Mouse (Mus musculus) liver, adult (tissue): ENCODE measurements around the gene Ptprm.
A peak's percentile ranks its signal among the peaks of the same experiment; 100 is the strongest.

Experiments
- GATA4 ChIP-seq: IDR thresholded peaks from 2 replicates; pipeline ENCODE4 v1.6.1; 2014; ENCODE audit warnings: mild to moderate bottlenecking, low read length; ENCODE audit not compliant: insufficient replicate concordance

Ptprm gene

GRCm38 (mm10) chr17:66750481-66751206 lies 603.6 kb downstream of the Ptprm start:
- TF ChIP-seq GATA4: no peak

DNA sequence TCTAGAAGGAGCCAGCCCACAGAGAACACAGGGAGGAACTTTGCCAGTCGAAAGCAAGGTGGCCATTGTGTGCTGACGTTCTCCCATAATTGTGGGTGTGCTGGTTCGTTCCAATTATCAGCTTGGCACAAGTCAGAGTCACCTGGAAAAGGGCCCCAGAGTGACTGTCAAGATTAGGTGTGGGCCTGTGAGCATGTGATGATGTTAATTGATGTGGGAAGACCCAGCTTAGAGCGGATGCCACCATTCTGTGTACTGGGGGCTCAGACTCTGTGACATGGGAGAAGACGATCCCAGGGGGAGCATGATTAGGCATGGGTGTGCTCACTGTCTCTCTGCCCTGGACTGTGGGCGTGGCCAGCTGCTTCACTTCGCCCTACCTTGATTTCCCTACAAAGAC lies 604.3 kb downstream of the Ptprm start:
- TF ChIP-seq GATA4: no peak

DNA sequence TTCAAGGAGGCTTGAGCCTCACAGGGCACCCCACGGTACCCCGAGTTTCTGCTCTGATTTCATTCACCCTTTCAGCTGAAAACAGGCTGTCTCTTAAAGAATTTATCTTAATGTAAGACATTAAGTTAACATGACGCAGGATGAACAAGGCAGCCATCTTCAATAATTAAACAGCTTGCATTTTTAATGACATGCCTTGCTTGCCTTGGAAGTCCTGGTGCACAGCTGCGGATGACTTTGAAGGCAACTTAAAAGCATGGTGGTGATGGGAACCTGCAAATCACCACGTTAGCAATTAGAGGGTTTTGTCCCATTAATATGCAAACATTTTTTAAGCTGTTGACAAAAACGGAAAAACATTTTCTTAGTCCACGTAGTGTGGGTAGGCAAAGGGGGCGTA lies 607.8 kb downstream of the Ptprm start:
- TF ChIP-seq GATA4: no peak

- TF ChIP-seq GATA4: no peak
These were observed 610.9 kb downstream of the Ptprm start for GRCm38 (mm10) chr17:66743321-66743720.

DNA sequence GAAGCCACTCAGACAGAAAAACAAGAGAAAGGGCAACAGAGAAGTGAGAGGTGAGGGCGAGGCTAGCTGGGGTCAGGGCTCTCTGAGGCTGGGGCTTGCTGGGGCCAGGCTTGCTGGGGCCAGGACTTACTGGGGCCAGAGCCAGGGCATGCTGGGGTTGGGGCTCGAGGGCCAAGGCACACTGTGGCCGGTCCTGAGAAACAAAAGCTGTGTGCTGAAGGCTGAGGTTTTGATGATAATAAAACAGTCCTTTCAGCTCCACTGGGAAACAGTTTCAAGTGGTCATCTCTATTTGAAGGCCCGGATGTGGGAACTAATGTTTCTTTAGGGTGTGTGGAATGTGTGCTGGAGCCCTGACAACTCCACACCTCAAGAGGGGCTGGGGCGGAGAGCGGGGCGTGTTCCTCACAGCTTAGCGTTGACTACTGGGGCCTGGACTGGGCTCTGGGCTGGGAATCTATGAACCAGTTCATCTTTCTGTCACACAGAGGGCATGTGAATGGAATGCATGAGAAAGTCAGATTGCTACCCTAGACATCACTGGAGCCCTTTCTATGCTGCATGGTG lies 615.4 kb downstream of the Ptprm start:
- TF ChIP-seq GATA4: no peak

DNA sequence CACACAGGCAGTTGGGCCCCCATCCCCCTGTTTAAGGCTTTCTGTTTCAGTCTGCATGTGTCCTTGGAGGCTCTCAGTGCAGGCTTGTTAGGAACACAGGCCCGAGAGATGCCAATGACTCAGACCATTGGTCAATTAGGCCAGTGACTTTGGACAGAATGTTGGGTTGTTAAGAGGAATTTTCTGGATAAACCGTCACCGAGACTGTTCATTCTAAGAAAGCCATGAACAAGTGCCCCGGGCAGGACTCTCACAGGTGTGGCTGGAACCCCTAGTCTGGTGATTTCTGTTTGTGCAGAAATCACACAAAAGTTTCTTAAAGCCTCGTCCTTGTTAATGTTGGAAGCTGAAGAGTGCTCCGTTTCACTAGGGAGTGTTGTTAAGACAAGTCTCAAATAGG lies 615.9 kb downstream of the Ptprm start:
- TF ChIP-seq GATA4: no peak

DNA sequence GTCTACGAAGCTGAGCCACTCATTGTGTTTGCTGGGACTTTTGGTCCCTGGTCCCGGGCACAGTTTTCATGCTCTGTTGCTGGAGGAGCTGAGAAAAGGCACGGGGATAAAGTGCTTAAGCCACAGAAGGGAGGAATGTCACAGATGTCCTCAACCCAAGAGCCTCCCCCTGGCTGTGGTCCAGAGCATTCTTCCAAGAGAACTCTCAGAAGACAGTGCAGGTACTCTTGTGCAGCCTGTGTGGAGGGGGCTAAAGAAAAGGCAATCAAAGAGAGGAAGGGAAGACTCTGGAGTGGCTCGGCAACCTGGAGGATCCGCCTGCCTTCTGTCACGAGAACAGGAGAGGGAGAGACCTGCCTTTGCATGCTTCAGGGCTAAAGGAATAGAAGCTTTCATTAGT lies 617.8 kb downstream of the Ptprm start:
- TF ChIP-seq GATA4: no peak

DNA sequence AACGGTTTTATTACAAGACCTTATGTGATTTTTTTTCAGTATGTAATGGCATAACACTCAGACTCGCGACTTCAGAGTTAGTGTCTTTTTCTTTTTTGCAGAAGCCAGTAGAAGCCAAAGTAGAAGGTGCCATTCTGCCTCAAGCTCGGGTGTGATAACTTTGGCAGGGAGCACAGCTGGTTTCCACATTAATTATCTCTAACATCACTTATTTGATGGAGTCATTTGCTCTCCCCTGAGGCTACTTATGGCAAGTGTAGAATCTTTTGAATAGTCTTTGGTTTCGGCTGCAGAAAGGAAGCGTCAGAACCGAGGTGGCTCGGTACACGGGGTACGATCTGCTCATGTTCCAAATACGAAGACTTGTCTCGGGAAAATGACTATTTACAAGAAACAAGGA lies 620.7 kb downstream of the Ptprm start:
- no peak for TF ChIP-seq GATA4

DNA sequence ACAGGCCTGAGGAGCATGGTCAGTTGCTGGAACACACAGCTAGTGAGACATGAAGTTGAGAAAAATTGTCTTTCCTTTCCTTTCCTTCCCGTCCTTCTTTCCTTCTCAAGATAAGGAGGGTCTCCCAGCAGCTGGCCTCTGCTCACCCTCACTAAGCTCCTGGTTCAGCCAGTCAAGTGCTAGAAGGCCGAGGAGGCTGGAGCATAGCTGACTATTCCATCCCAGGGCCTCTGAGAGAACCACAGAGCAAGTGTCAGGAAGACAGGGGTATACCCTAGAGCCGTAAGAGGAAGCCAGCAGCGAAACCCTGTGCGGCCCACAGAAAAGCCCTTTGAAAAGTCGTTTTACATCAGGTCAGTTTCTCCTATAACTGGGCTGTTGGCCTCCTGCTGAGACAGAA lies 624.3 kb downstream of the Ptprm start:
- no peak for TF ChIP-seq GATA4

DNA sequence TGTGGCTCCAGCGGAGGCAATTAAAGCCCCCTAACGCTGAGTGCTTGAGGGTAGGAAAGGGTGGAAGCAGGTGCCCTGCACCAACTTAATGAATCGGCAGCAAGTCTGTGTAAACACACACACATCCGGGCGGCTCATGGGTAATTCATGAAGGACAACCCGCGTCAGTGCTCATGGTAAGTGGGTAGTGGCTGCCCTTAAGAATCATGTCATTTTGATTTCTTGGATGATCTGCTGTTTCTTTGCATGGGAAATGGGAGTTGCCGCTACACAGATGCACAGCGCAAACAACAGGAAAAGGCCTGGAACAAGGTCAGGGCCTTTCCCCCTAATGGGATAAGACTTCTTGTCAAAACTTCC lies 633.3 kb downstream of the Ptprm start:
- peak; percentile 77 for TF ChIP-seq GATA4

- no peak for TF ChIP-seq GATA4
These were observed 633.9 kb downstream of the Ptprm start for GRCm38 (mm10) chr17:66720200-66720991.

GRCm38 (mm10) chr17:66712456-66713205 lies 641.6 kb downstream of the Ptprm start:
- TF ChIP-seq GATA4: no peak

GRCm38 (mm10) chr17:66711221-66712016 lies 642.8 kb downstream of the Ptprm start:
- no peak for TF ChIP-seq GATA4

DNA sequence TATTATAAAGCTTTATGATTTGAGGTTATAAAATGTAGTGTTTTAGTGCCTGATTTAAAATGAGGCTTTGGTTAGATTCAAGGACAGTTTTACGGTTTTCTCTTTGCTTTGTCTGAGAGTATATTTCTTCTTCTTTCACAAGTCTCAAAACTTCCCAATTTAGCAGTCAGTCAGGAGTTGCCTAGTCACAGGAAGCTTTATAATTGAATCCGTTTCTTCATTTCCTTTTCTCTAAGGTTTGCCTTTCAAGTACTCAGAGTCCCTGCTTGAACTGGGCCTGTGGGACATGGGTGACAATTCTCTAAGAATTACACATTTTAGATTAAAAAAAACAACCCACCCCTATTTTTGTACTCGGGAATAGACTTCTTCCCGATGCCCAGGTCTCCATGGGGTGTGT lies 643.7 kb downstream of the Ptprm start:
- TF ChIP-seq GATA4: no peak

DNA sequence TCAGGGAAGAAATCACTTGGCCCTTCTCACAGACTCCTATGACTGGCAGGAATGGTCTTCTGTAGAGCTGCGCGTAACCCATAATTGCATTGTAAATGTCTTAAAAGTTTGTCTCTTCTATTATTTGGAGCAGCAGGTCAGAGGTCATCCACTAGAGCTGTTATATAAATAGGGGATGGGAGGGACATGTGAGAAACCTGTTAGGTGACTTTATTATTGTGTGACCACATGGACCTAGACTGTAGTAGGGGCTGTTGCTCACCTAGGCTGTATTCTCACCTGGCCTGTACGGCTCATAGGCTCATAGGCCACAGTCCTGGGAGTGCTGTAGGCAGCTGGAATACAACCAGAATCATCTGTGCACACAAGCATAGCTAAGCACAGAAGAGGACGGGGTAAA lies 645.5 kb downstream of the Ptprm start:
- no peak for TF ChIP-seq GATA4
